Mouse (Mus musculus) yolk sac, embryonic 10.5 days (tissue): Measurements from ENCODE around the gene Myo5a.
"Not testable (repeated sequence)": the region's sequence is repeated elsewhere in the genome, so short reads cannot be mapped to it uniquely, and the experiment has no call there.

ENCODE experiments used
- DNase-seq: peaks from one replicate; pipeline ENCODE4 v3.0.0-alpha.2; 2017; ENCODE audit warnings: low spot score

The Myo5a gene

DNA sequence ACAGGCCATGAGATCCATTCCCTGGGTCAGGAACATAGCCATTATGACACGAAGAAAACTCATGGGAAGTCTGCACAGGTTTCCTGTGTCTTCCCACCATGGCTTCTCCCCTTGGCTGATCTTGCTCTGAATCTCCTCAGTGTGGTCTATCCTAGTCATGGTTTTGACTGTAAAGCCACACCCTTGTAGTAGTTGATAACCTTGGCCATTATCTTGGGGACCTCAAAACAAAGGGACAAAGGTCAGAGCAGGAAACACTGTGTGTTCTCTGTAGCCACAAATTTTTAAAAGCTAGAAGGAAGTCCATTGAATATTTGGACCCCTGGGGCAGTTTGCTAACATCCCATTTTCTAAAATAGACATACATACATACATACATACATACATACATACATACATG lies 177.5 kb downstream of the Myo5a start:
- no peak for DNase-seq

DNA sequence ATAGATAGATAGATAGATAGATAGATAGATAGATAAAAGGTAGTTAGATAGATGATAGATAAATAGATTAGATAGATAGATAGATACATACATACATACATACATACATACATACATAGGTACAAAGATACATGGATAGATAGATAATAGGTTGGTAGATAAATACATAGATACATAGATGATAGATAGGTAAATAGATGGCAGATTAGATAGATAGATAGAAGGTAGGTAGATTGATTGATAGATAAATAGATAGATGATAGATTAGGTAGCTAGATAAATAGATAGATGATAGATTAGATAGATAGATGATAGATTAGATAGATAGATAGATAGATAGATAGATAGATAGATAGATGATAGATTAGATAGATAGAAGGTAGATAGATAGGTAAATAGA lies 178.1 kb downstream of the Myo5a start:
- no peak for DNase-seq

- not testable (repeated sequence) for DNase-seq
Measured at GRCm38 (mm10) chr9:75253158-75253557, 182.3 kb downstream of the Myo5a start.

DNA sequence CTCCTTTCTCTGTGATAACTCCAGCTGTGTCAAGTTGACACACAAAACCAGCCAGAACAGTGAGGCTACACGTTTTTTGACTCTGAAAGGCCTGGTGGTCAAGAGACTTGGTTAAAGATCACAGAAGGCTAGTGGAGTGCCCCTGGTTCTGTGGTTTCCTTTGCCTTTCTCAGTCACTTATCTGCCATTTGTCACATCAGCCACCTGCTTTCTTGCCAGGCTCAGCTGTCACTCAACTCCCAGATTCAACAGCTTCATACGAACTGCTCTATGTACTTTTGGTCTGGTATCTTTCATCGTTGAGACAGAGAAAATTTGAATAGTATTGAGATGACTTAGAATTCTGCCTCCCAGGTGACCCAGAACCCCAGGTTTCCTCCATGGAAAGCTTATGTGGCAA lies 183.0 kb downstream of the Myo5a start:
- no peak for DNase-seq

GRCm38 (mm10) chr9:75254196-75254955 lies 183.6 kb downstream of the Myo5a start:
- DNase-seq = no peak

DNA sequence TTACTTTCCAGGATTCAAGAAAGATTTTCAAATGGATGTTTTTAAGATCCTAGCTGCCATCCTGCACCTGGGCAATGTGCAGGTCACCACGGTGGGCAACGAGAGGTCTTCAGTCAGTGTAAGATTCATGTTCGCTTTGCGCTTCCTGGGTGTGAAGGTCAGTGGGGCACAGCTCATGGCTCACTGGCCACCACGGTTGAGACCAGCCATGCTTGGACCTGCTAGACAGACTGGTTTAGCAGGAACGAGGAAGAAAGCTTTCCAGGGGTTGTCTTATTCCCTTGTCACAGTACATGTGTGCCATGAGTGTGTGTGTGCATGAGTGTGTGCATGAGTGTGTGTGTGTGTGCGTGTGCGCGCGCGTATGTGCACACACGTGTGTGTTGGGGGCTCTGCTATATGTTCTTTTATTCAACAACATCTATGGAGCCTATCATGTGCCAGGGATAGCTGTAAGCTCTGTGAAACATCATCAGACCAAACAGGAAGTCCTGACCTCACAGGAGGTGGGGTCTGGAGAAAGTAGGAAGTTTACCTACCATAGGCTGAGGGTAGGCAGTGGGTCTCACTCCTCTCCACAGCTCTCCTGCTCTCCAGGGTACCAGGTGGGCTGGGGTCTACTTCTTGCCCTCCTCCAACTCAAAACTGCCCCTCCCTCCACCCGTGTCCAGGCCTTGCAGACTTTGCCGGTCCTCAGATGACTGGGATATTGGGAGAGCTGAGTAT lies 185.2 kb downstream of the Myo5a start:
- DNase-seq = no peak

- DNase-seq = no peak
Measured at GRCm38 (mm10) chr9:75258792-75259191, 188.0 kb downstream of the Myo5a start.

DNA sequence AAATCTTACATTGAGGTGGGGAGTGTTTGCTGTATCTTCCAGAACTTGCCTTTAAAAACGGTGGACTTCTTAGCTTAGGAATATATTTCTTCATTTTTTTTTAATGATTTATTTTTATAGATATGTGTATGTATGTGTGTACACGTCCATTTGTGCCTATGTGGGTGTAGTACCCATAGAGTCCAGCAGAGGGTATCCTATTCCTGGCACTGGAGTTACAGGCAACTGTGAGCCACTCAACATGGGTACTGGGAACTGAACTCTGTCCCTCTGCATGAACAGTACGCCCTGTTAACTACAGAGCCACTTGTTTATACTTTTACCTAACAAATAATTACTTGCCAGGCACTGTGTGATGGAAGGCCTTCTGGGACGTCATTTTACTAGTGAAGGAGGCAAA lies 188.8 kb downstream of the Myo5a start:
- DNase-seq = no peak

DNA sequence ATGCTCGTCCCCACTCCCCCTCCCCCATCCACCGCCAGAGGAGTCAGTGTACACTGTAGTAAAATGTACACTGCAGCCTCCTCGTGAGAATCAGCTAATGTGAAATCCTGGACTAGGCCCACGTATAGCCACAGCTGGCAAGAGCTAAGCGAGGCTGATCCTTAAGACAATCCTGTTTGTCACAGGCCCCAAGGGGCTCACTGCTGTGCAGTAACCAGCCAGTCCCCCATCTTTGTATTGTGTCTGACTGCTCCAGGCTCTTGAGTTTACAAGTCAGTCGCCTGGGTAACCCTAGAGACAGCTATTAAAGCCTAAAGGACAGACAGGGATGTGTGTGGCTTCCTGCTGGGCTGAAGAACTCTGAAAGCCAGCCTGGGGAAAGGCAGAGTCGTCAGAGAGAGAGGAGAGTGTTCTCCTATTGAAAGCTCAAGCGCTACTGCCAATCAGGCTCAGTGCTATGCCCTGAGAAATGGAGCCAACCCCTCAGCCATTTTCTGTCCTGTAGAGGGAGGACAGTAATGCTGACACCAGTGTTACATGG lies 190.6 kb downstream of the Myo5a start:
- DNase-seq = no peak

DNA sequence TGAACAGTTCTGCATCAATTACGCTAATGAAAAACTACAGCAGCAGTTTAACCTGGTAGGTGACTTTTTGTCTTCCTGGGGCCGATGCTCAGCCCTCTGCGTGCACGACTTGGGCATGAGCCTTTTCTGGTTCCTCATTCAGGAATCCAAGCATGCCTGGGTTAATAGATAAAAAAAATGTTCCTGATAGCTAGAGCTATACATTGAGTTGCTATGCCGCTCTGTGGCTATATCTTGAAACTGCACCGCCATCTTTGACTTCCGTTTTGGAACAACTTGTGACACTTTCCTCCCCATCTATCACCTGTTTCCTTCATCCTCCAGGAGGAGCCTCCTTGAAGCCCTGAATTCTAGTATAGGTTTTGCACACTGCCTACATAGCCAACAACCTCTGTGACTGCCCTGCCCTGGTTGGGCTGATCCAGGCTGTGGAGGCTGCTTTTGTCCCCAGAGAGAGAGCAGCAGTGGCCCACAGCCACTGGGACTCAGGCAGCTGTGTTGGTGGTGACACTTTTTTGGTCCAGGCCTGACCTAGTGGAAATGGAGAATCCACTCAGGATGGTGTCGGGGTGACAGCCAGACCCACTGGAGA lies 191.5 kb downstream of the Myo5a start:
- no peak for DNase-seq

- no peak for DNase-seq
Measured at GRCm38 (mm10) chr9:75264008-75264718, 193.3 kb downstream of the Myo5a start.

- DNase-seq = no peak
Measured at GRCm38 (mm10) chr9:75267147-75267546, 196.3 kb downstream of the Myo5a start.

GRCm38 (mm10) chr9:75270382-75270781 lies 199.6 kb downstream of the Myo5a start:
- DNase-seq = no peak

- no peak for DNase-seq
Measured at GRCm38 (mm10) chr9:75271539-75271938, 200.7 kb downstream of the Myo5a start.
